Mouse (Mus musculus): ENCODE measurements around the gene Rimbp2.

GRCm38 (mm10) chr5:128715171-128715570 lies 238.1 kb downstream of the Rimbp2 start:
- TF ChIP-seq CTCF (IDR thresholded peaks at IDR 0.05; ENCODE audit: insufficient read depth, low read depth, low read length) (no peak), POLR2A (IDR thresholded peaks at IDR 0.05; ENCODE audit: insufficient read depth, low read depth, low read length) (no peak)
